Mouse (Mus musculus) liver, postnatal 0 days (tissue): ENCODE measurements around the gene 1110051M20Rik. TPM values are rescaled to one million over a fixed set of nuclear protein-coding genes. Genes with fewer than 3 reads are reported as not detected.
A peak's percentile ranks its signal among the peaks of the same experiment; 100 is the strongest.

Experiments
- ATAC-seq: fragments of 200-750 bp; cut with Nextera tagmentation; 2 replicates; pipeline ENCODE4 v1.8.0; 2017; ENCODE audit warnings: mild to moderate bottlenecking, moderate library complexity
- DNase-seq: peaks from one replicate; pipeline ENCODE4 v3.0.0-alpha.2; 2016
- H3K27ac ChIP-seq: fragments of 300-500 bp; sonication (generic); 2 replicates; pipeline ENCODE4 v1.5.1; 2014; ENCODE audit warnings: antibody characterized with exemption, moderate library complexity, mild to moderate bottlenecking, low read depth
- H3K27me3 ChIP-seq: fragments of 300-500 bp; sonication (generic); 2 replicates; pipeline ENCODE4 v1.6.1; 2014; ENCODE audit warnings: low read length, control low read depth, mixed read lengths; ENCODE audit not compliant: insufficient read depth
- H3K36me3 ChIP-seq: fragments of 300-500 bp; sonication (generic); replicated peaks from 2 replicates; pipeline ENCODE4 v1.6.1; 2014; ENCODE audit warnings: mild to moderate bottlenecking, control low read depth, low read length, moderate library complexity, mixed read lengths; ENCODE audit not compliant: insufficient read depth
- H3K4me1 ChIP-seq: fragments of 300-500 bp; sonication (generic); 2 replicates; pipeline ENCODE4 v1.6.1; 2014; ENCODE audit warnings: antibody characterized with exemption, mild to moderate bottlenecking, control low read depth; ENCODE audit not compliant: insufficient read depth
- H3K4me2 ChIP-seq: fragments of 300-500 bp; sonication (generic); 2 replicates; pipeline ENCODE4 v1.6.1; 2014; ENCODE audit warnings: low read depth, mild to moderate bottlenecking, low read length, moderate library complexity, mixed read lengths
- H3K4me3 ChIP-seq: fragments of 300-500 bp; sonication (generic); 2 replicates; pipeline ENCODE4 v1.5.1; 2014; ENCODE audit warnings: low read depth, low read length
- H3K9ac ChIP-seq: fragments of 300-500 bp; sonication (generic); replicated peaks from 2 replicates; pipeline ENCODE4 v1.6.1; 2014; ENCODE audit warnings: mild to moderate bottlenecking, moderate library complexity
- H3K9me3 ChIP-seq: fragments of 300-500 bp; sonication (generic); 2 replicates; pipeline ENCODE4 v1.6.1; 2016; ENCODE audit warnings: mild to moderate bottlenecking, control low read depth, low read length, mixed read lengths
- CTCF ChIP-seq: sonication (generic); IDR thresholded peaks from 2 replicates; pipeline ENCODE4 v1.5.1; 2016; ENCODE audit warnings: antibody characterized with exemption, low read depth
- EP300 ChIP-seq: IDR thresholded peaks from 2 replicates; pipeline ENCODE4 v1.6.1; 2016; ENCODE audit warnings: antibody characterized with exemption, low read depth, mild to moderate bottlenecking
- WGBS: fragments of 180-500 bp; shearing (Covaris S2); extraction: QIAGEN DNeasy Blood & Tissue Kit; methylation state at CpG from one replicate; pipeline ENCODE4 v1.1.7; 2014; ENCODE audit not compliant: insufficient replicate concordance; 5-methylcytosine and 5-hydroxymethylcytosine counted together
- polyA plus RNA-seq: library from polyadenylated mRNA; unstranded; fragments of >200 nt; fragmentation: Nextera tagmentation; extraction: Ambion mirVana; gene quantifications from 2 replicates; pipeline ENCODE4 v1.2.1, GENCODE M21; 2015

The 1110051M20Rik gene
- polyA plus RNA-seq, 1 experiment from 2014 or later = 5.5 TPM

GRCm38 (mm10) chr2:91386547-91387286, 57.8 kb downstream of the 1110051M20Rik start:
- Histone ChIP-seq H3K36me3 (no peaks in the 10 kb centered on the region), H3K9me3 (no peaks in the 10 kb centered on the region), H3K4me1 (peaks cover 24% of the 10 kb centered on the region), H3K9ac (no peak overlapping the region), H3K4me3 (no peak overlapping the region), H3K4me2 (no peak overlapping the region), H3K27me3 (no peaks in the 10 kb centered on the region), H3K27ac (0 out of 2 replicates have a peak overlapping the region, but pooled peaks have one; percentile 4)
- ATAC-seq (no peak), DNase-seq (no peak)
- no peak for TF ChIP-seq EP300
- no peak for TF ChIP-seq CTCF
- WGBS = 72% methylated on average over 5 of the region's 5 CpGs

GRCm38 (mm10) chr2:91383294-91383693, 61.2 kb downstream of the 1110051M20Rik start:
- Histone ChIP-seq H3K36me3 (no peaks in the 10 kb centered on the region), H3K27ac (no peak overlapping the region), H3K9me3 (no peaks in the 10 kb centered on the region), H3K9ac (no peak overlapping the region), H3K4me2 (no peak overlapping the region), H3K4me1 (peaks cover 14% of the 10 kb centered on the region), H3K27me3 (no peaks in the 10 kb centered on the region), H3K4me3 (no peak overlapping the region)
- DNase-seq = no peak
- ATAC-seq = no peak
- TF ChIP-seq EP300 = no peak
- no peak for TF ChIP-seq CTCF
- 78% methylated on average over 6 of the region's 6 CpGs for WGBS

GRCm38 (mm10) chr2:91377038-91377437, 67.5 kb downstream of the 1110051M20Rik start:
- H3K27ac ChIP-seq = no peak overlapping the region
- ATAC-seq = no peak

GRCm38 (mm10) chr2:91370314-91370713, 74.2 kb downstream of the 1110051M20Rik start:
- Histone ChIP-seq H3K9ac (no peak overlapping the region), H3K4me2 (no peak overlapping the region), H3K9me3 (peaks cover 5% of the 10 kb centered on the region), H3K27me3 (no peaks in the 10 kb centered on the region), H3K4me3 (no peak overlapping the region), H3K27ac (no peak overlapping the region), H3K4me1 (no peaks in the 10 kb centered on the region), H3K36me3 (no peaks in the 10 kb centered on the region)
- no peak for TF ChIP-seq CTCF
- no peak for TF ChIP-seq EP300
- DNase-seq (no peak), ATAC-seq (no peak)
- 81% methylated on average over 2 of the region's 2 CpGs for WGBS

More at GRCm38 (mm10) chr2:91377038-91377437, 67.5 kb downstream of the 1110051M20Rik start:
- Histone ChIP-seq H3K4me2 (no peak overlapping the region), H3K4me1 (peaks cover 10% of the 10 kb centered on the region), H3K9ac (no peak overlapping the region), H3K36me3 (no peaks in the 10 kb centered on the region), H3K27me3 (no peaks in the 10 kb centered on the region), H3K4me3 (no peak overlapping the region), H3K9me3 (no peaks in the 10 kb centered on the region)
- TF ChIP-seq CTCF = no peak
- TF ChIP-seq EP300 = no peak
- WGBS = 53% methylated on average over 7 of the region's 7 CpGs
- no peak for DNase-seq

DNA sequence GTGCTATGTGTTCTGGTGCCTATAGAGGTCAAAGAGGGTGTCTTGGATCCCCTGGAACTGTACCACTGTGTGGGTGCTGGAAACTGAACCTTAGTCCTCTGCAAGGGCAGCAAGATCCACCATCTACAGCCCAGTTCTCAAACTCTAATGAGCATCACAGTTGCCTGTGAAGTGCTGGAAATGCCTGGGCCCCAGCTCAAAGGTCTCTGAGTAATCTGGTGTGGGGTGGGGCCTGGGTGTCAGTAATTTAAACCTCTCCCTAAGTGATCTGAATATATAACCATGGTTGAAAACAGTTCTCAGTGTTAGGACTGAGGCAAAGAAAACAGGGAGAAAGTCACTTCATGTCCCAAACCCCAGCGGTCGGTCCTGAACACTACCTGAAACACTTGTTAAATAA, 81.2 kb downstream of the 1110051M20Rik start:
- 93% methylated on average over 2 of the region's 2 CpGs for WGBS
- no peak for TF ChIP-seq EP300
- TF ChIP-seq CTCF = no peak

DNA sequence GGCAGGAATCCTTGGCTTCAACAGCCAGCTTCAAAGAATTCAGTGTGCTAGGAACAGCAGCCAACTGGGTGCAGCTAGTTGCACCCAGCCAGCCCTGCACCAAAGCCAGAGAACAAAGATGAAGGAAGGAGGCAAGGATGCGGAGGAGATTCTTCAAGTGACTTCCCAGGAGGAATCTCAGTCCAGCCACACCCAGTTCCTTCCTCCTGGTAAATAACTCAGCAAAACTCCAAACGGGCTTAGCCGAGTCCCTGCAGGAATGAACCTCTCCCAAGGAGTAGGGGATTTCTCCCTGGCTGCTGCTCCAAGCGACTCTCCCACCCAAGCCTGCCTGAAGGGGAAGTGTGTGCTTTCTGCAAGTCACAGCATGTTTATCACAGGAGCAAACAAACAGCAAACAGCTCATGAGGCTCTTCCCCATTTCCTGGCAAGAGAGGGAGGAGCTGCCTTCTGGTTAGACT, 83.4 kb downstream of the 1110051M20Rik start:
- Histone ChIP-seq H3K36me3 (no peaks in the 10 kb centered on the region), H3K27ac (no peak overlapping the region), H3K4me1 (no peaks in the 10 kb centered on the region), H3K9ac (no peak overlapping the region), H3K4me3 (no peak overlapping the region), H3K4me2 (no peak overlapping the region), H3K27me3 (no peaks in the 10 kb centered on the region), H3K9me3 (no peaks in the 10 kb centered on the region)
- DNase-seq (peak; percentile 15), ATAC-seq (peak; percentile 29; the same call in 1 of the 2 replicates)
- WGBS = 33% methylated on average over 4 of the region's 4 CpGs
- TF ChIP-seq EP300 (no peak), CTCF (no peak)

More for the DNA sequence above, 81.2 kb downstream of the 1110051M20Rik start:
- Histone ChIP-seq H3K9ac (no peak overlapping the region), H3K4me1 (no peaks in the 10 kb centered on the region), H3K4me2 (no peak overlapping the region), H3K27ac (no peak overlapping the region), H3K36me3 (no peaks in the 10 kb centered on the region), H3K9me3 (peaks cover 5% of the 10 kb centered on the region), H3K4me3 (no peak overlapping the region), H3K27me3 (no peaks in the 10 kb centered on the region)
- DNase-seq = no peak
- ATAC-seq = no peak
